Mouse (Mus musculus): ENCODE data around the gene Eif2ak3.

- TF ChIP-seq POLR2A (IDR thresholded peaks at IDR 0.05; ENCODE audit: insufficient read depth, low read length), result no peak
- TF ChIP-seq CTCF (IDR thresholded peaks at IDR 0.05; ENCODE audit: low read depth, low read length), result no peak
These were observed 14.9 kb upstream of the Eif2ak3 start for GRCm38 (mm10) chr6:70829451-70829850.
